Mouse (Mus musculus): ENCODE measurements around the gene Sh3glb2.

DNA sequence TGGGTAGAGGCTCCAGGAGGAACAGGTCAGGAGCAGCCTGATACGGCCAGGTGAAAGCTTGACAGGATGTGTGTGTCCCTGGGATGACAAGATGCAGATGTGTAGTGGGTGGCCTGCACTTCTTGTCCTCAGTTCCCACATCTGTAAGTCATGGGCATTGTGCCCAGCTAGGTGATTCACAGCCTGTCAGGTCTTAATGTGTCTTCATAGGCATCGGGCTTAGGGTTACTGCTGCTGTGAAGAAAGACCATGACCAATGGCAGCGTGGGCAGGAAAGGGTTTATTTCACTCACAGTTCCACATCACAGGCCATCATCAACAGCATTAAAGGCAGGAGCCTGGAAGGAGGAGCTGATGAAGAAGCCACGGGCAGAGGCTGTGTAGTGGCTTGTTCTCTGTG, 26.5 kb upstream of the Sh3glb2 start:
- no peak for TF ChIP-seq GATA1 (IDR thresholded peaks at IDR 0.05; ENCODE audit: low read length)
- TF ChIP-seq TAL1 (IDR thresholded peaks at IDR 0.05; ENCODE audit: low read length) = no peak

All from erythroblast, embryonic 14.5 days (primary cell).